Mouse (Mus musculus) heart, postnatal 14 days (tissue): Measurements from ENCODE around the gene Cnot8. TPM values are rescaled to one million over a fixed set of nuclear protein-coding genes. Genes with fewer than 3 reads are reported as not detected.
A peak's percentile ranks its signal among the peaks of the same experiment; 100 is the strongest.

ENCODE experiments used
- DNase-seq, 2 experiments: peaks; one replicate each; pipeline ENCODE4 v3.0.0; 2021 to 2022
- intact Hi-C: fragments of 180-260 bp; cut with DNase I; formaldehyde crosslinking; loops from one replicate; pipeline ENCODE4 v1.15.1; 2025
- total RNA-seq, 2 experiments: library from RNA; stranded (reverse); gene quantifications; 2 replicates each; pipeline ENCODE4 v1.2.3; 2021

Gene Cnot8
- total RNA-seq, 2 experiments from 2014 or later, result 38.6 to 40.5 TPM

DNA sequence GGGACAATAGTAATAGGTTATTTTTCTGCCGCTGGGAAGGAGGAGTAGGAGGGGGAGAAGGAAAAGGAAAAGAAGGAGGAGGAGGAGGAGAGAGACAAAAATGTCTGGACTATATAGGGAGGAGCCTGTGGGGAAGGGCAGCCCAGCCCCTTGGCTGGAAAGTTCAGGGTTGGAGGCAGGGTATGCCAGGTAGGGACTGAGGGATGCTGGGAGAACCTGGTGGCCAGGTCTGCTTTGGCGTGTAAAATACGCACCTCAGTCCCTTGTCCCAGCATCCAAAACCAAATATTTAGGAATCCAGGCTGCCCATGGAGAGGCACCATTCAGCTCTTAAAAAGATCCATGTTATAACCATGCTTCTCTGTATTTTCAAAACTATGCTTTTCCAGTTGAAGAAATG, 1.8 kb upstream of the Cnot8 start:
- intact Hi-C loops, result loop anchor here (5.0 kb wide), 1 partner anchor 140 kb away; no protein-coding TSS in a partner anchor
- no peak for DNase-seq

DNA sequence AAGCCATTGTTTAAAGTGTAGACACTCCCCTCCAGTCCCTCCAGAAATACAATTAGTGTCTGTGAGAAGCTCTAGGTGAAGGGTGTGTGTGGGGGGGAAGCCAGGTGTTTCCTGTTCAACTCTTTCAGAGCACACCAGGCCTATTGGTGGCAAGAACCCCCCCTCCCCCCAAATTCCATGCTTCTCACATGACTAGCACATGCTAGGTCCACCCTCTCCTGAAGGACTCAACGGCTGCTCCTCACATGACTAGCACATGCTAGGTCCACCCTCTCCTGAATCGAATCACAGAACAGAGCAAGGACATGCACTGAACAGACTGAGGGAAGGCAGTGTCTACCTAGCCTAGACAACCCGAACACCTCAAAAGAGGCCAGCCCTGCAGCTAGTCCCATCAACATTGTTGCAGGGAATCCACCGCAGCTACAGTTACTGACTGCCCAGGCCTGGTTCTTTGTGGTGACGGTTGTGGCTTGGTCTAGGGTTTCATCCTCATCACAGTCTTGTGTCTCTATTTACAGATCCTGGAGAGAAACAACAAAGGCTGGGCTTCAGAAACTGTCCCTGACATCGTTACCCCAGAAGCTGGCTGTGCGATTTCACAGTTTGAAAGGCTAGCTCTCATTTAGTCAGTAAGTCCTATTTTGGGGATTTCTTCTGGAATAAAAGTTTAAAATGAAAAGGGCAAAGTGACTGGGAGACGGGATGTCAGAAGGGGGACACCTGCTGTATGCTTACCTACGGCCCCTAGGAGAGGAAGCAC, 1.2 kb upstream of the Cnot8 start:
- DNase-seq, result peak; percentile 20 to 29
- intact Hi-C loops, result loop anchor here (5.0 kb wide), 1 partner anchor 140 kb away; no protein-coding TSS in a partner anchor

DNA sequence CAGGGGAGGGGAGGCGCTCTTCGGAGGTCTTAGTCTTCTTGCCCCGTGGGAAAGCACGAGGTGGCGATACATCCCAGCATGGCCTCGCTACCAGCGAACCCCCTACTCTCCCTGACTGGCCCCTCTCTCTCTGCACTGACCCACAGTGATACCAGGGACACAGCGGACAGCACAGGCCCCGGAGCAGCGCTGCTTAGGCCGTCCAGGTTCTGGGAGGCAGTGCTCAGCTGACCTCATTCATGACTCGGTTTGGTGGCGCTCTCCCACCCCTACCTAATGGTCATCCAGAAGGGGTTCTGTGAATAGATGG, 654 bp upstream of the Cnot8 start:
- intact Hi-C loops, result loop anchor here (5.0 kb wide), 1 partner anchor 141 kb away; no protein-coding TSS in a partner anchor
- peak in 1 of 2 experiments; percentile 26 for DNase-seq

DNA sequence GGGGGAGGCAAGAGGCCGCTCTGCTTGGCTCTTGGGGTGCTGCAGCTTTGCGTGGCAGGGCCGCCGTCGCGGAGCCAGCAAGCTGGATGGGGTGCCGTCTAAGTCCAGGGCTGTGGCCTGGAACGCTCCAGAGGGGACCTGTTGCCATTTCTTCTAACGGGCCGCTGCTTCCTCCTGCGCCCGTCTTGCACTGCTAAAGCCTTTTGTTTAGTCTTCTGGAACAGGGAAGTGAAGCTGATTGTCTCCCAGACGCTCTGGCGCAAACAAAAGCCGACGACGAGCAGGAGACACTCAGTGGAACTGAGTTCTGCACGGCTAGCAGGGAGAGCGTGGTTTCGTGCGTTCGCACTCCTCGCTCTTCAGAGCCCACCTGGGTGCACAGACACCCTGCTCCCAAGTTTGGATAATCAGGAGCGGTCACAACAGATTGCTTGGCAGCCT, 418 bp downstream of the Cnot8 start:
- intact Hi-C loops, result loop anchor here (2.0 to 5.0 kb wide), 2 partner anchors 96 to 142 kb away; partner anchors contain the start of gene Larp1

DNA sequence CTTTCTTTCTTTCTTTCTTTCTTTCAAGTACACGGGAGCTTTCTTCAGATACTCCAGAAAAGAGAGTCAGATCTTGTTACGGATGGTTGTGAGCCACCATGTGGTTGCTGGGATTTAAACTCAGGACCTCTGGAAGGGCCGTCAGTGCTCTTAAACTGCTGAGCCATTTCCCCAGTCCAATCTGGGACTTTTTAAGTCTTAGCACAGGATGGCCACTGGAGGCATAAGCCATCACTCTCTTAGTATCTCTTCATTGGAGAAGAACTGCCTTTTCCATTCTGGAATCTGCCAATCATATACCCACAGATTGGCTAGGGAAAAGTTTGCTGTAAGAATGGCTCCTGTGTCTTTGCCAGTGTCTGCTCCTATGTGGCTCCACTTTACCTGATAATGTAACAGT, 3.1 kb downstream of the Cnot8 start:
- intact Hi-C loops, result no loop called here
- no peak for DNase-seq

More for the DNA sequence above, 418 bp downstream of the Cnot8 start:
- peak in 1 of 2 experiments; percentile 49 for DNase-seq

DNA sequence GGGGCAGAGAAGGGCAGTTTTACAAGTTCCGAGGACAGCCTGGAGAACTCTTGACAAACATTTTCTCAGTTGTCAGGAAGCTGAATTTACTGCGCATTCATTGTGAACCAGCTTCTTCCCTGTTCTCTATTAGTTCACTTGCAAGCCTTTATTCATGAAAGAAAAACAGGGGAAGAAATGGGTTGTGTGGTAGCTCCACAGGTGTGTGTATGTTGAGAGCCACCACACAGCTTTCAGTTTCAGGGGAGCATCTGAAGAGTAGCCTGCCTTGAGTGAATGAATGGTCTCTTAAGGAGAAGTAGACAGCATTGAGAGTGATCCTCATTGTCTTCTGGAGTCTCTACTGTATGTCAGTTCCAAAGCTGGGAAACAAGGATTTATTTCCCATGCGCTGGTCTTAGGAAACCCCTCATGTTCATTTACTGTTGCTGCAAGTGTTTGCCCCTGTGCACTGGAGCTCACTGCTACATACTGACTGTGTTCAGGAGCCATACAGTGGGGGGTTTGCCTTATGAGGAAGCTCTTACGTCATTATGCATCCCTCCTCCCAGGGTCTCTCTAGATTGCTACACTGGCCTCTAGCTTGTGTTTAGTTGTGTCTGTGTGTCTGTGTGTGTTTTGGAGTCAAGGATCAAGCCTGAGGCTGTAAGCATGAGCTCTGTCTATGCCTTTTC, 3.8 kb downstream of the Cnot8 start:
- DNase-seq, result no peak
- intact Hi-C loops, result no loop called here

DNA sequence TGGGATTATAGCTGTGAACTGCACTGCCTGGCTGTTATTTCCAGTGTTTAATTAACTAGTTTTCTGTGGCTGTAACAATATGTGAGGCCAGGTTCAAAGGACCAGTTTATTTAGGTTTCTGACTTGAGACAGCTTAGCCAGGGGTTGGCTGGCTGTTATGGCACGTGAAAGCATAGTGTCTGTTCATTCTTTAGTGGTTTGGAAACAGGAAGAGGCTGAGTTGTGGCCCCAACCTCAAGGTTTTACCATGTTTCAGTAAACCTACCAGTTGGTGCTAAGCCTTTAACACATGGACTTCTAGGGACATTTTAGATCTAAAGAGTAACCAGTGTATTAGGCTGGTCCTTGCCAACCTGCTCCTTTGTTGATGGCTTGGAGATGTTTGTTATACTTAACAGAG, 12.6 kb downstream of the Cnot8 start:
- intact Hi-C loops, result no loop called here
- DNase-seq, result no peak

DNA sequence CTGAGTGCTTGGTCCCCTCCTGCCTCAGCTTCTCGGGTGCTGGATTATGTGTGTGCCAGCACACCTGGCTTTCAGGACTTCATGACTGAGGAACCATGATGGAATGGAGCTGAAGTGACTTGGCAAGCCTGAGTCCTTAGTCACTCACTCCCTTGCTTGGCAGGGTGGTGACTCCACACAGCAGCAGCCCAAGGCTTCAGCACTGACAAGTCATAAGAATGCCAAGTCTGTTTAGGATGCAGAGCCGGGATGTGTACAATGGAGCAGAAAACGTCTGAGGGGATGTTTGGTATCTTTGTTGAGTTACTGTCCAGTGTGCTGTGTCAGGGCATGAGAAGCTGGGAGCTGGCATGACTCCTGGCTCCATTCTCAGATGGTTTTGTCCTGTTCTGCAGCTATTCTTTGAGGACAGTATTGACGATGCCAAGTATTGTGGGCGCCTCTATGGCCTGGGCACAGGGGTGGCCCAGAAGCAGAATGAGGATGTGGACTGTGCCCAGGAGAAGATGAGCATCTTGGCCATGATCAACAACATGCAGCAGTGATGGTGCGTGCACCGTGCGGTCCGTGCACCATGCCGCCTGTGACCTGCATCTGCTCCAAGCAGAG, 13.2 kb downstream of the Cnot8 start:
- intact Hi-C loops, result no loop called here
- DNase-seq, result no peak

DNA sequence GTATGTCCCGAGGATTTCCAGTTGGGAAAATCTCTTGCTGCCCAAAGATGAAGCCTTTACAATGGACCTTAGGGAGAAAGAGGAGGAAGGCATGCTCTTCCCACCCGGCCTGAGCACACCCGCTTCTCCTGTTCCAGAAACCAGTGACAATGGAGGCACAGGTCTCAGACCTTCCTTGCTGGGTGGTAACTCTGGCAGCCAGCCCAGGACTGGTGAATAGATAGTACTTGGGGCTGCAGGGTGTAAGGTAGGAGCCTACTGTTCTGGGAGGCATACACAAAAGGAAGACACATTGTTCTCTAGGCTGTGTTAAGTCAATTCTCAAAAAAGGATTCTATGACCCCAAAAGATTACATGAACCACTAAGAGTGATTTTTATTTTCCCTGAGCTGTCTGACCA, 16.7 kb downstream of the Cnot8 start:
- intact Hi-C loops, result no loop called here

DNA sequence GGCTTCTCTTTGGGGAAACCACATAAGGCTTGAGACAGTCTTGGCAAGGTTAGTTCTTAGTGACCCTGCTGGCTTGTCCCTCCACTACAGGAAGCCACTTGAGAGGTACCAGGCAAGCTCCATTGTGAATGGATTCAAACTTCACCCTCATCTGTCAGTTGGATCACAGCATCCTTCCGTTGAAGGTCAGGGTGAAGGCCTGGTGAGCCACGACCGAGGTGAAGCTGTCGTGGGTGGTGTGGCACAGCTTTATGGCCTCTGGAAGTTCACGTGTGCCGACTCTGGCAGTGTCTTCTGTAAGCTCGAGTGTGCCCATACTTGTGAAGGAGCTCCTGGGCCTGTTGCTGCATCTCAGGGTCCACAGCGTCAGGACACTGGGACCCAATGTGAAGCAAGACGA, 17.4 kb downstream of the Cnot8 start:
- intact Hi-C loops, result no loop called here
- DNase-seq, result no peak

More for the DNA sequence above, 16.7 kb downstream of the Cnot8 start:
- DNase-seq, result no peak

DNA sequence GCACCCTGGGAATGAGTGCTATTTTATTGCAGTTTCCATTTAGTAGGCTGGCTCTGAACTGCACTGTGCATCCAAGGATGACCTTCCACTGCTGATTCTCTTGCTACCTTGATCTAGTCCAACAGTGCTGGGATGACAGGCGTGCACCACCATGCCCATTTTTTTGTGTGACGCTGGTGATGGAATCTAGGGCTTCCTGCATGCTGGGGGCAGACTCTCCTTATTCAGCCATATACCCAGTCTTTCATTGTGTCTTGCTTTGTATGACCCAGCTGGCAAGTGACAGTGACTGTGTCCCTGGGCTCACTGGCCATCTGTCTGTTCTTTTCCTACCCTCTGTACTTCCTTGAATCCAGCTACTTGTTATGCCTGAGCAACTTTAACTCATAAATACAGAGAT, 19.8 kb downstream of the Cnot8 start:
- intact Hi-C loops, result no loop called here
- DNase-seq, result no peak

DNA sequence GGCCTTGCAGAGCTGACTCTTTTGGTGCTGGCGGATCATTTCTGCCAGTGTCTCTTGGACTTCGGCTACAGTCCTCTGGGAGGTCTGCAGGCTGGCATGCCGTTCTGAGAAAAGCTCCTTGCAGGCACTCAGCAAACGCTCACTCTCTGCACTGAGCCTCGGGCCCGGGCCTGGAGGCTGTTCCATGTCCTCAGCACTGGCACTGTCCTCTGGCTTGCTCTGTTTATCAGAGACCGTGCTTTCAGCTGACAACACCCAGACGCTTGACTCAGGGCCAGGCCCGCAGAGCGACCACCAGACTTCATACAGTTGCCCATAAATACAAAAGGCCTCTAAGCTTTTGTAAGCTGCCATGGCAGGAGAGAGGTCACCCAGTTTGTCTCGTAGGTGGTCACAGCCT, 21.1 kb downstream of the Cnot8 start:
- no peak for DNase-seq
- intact Hi-C loops, result no loop called here

DNA sequence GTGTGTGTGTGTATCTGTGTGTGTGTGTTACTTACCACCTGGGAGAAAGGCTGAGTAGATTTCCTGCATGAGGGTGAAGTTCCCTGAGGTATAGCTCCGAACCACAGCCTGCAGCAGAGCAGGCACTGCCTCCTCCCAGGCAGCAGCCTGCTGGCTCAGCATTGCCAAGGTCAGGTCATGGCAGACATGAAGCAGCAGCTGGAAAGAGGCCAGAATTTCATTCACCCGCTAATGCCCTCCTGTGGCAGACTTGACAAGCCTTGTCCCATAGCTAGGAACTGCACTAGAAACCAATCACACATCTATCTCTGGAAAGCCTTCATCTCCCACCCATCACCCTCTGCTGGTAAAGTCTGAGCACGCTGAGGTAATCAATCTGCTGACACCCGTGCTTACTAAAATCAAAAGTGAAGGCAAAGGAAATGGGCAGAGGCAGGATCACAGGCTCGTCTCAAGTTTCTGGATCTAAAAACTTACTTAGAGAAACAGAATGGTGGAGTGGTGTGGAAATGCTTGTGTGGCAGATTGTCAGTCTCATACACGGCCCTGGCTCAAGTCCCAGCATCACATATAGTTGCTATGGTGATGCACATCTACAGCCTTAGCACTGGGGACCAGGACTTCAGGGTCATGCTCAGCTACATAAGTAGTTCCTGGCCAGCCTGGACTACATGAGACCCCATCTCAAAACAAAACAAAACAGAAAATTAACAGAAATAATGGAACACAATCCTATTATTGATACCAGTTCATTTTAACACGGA, 22.6 kb downstream of the Cnot8 start:
- peak; percentile 53 to 77 for DNase-seq
- intact Hi-C loops, result no loop called here

DNA sequence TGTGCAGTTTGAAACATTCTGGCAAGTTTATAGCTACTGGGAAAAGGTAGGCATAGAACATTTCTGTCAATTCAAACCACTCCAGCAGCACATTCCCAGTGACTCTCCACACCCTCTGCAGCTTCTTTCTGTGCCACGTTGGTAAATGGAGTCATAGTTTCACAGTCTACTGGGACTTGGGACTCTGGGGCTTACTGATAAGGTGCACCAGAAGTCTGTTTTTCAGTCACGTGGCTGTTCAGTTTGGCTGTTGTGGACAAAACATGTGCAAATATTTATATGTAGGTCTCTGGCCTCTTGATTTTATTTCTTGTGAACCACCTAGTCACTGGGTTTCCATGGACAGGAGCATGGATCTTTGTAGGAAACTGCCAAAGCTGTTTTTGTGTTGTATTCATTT, 23.6 kb downstream of the Cnot8 start:
- no peak for DNase-seq
- intact Hi-C loops, result no loop called here

DNA sequence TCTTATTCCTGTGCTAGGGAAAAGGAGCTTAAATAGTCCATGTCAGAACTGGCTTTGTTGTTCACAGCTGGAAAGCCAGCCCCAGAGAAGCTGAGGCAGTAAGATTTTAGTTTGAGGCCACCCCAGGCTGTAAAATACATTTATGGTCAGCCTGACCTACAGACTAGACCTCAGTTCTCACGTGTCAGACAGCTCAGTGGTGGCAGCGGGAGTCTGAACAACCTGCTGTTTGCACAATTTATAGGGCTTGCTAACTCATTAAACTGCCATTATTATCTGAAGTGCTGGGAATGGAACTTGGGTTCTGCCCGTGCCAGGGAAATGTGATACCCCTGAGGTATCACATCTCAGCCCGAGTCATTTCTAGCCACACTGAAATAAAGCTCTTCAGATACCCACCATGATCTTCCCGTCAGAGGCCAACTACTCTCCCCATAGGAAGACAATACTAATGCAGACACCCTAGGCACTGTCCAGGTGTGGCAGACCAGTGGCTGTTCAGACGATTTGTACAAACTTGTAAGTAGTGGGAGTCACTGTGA, 25.4 kb downstream of the Cnot8 start:
- DNase-seq, result no peak
- intact Hi-C loops, result no loop called here

DNA sequence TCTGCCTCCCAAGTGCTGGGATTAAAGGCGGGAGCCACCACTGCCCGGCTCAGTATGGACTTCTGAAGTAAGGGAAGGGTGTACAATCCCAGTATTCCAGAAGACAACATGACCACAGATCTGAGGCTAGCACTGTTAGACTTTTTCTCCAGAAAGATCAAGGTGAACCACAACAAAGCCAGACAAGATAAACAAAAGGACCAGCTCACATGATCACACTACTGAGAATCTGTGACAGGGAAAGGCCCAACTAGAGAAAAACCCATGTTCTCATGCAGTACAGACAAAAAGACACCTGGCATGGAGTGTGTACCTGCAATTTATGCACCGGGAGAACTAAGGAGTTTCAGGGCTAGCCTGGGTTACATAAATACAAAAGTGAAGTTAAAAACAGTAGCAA, 28.1 kb downstream of the Cnot8 start:
- no peak for DNase-seq
- intact Hi-C loops, result no loop called here

DNA sequence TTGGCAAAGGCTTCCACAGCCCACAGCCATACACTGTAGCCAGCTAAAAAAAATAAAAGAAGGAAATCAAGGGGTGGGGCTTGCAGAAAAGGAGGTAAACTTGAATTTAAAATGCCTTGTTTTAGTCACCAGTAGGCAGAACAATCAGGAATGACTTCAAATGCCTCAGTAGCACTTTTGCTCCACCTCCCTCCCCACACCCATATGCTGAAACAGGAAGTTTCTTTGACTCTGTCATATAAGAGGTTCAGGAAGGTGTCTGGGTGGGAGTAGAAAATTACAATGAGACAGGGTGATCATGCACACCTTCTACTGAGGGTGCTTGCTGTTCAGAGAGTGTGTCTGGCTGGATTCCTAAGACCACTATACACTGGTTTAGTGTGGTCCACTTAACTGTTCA, 30.9 kb downstream of the Cnot8 start:
- DNase-seq, result no peak
- intact Hi-C loops, result no loop called here

DNA sequence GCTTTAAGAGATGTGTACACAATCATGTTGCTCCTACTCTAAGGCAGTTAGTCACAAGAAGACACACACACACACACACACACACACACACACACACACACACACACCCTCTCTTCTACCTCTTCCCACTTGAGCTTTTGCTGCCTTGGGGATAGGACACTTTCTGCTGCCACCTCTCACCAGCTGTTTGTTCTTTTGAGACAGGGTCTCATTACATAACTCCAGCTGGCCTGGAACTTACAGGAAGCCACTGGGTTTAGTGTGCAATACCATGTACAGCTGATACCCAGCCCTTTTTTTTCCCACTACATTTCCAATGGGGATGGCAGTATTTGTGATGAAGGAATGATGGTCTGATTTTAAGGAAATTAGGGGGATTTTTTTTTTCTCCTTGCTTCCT, 31.3 kb downstream of the Cnot8 start:
- no peak for DNase-seq
- intact Hi-C loops, result no loop called here

DNA sequence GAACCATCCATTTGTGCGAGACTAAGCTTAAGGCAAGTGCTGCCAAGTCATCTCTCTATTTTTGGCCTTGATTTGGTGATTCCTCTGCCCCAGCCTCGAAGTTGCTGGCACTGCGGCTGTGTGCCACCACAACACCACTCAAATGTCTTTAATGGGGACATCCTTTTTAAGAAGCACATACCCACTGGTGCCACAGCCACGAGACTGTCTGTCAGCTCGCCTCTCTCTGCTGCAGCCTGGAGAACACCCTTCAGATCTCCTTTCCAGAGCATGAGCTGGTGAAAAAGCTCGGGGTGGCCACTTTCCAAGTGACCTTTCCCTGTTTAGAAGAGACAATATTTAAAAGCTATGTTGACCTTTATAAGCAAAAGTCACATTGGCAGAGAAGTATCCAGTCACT, 32.7 kb downstream of the Cnot8 start:
- no peak for DNase-seq
- intact Hi-C loops, result no loop called here

DNA sequence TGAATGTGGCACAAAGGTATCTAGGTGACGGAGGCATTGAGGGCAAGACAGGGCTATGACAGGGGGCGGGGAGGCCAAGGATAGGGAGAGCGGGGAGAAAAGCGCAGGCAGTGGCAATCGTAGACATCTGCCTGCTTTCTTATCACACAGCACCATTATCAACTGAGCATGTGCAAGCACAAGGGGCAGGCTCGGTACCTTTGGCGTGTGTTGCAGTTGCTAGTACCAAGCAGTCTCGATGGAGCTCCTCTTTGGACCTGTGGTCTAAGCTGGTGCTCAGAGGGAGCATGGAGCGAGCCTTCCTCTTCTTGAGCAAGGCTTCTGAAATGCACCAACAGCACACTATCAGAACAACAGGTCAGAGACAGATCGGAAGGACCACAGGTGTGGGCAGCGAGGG, 34.9 kb downstream of the Cnot8 start:
- no peak for DNase-seq
- intact Hi-C loops, result no loop called here

DNA sequence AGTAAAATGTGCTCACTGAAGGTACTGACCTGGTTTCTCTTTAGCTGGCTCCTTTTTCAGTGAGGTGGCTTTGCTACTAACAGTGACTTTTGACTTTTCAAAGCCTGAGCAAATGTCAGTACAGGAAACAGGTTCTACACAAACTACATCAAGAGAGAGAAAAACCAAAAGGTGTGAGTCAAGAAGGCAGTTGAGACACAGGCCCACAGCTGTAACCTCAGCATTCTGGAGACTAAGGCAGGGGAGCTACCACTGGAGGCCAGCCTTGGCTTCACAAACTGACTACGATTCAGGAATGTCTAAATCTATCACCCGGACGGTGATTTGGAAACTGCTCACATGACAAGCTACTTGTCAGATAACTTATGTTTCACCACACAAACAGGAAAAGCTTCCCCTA, 35.5 kb downstream of the Cnot8 start:
- intact Hi-C loops, result no loop called here
- DNase-seq, result no peak
